Comparison of ENCODE assay signal across 10 mouse cellular contexts in the genomic region with DNA sequence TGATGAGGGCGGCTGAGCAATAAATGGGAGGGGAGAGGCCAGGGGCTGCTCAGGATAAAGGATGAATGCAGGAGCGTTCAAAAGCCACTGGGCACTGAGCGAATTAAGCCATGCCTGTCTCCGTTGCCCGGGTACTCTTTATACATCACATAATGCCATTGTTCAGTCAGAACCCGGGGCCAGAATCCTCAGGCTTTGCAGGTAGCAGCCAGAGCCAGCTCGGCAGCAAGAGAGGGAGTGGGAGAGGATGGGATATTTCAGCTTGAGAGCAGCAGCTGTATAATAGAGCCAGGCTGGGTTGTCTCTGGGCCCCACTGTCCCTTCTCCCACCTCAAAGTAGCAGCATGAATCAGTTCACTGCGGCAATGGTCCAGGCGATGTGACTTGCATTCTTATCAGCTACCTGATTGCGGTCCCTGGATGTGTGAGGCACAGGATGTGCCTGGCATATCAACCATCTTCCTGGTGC.
DNase-seq lines count a peak whose midpoint lies in the region; ATAC-seq lines count a peak whose summit lies in the region.
"Had no signal": no experiment of that assay in that cellular context is flagged by ENCODE, and none has a peak within 500 bp of the region (broad histone marks: within the 10 kb centered on the region; RNA-seq: fewer than 3 reads in every experiment).

No protein-coding gene starts in this region.

- peaks cover 48% of the 10 kb centered on the region for H3K4me1 ChIP-seq in hindbrain, embryonic 15.5 days (replicated peaks)
- H3K4me1 ChIP-seq in midbrain, embryonic 12.5 days, result peaks cover 55% of the 10 kb centered on the region
- peaks cover 14% of the 10 kb centered on the region for H3K4me1 ChIP-seq in heart, embryonic 11.5 days (ENCODE audit: control insufficient read depth, insufficient read depth, low read length)
- H3K4me1 ChIP-seq: embryonic facial prominence, embryonic 15.5 days had no signal

- DNase-seq in retina, postnatal 1 day, result peak; percentile 23
- DNase-seq in retina, embryonic 14.5 days (ENCODE audit: low spot score), result no peak
- DNase-seq in kidney, postnatal 10 days, result no peak
- no peak for DNase-seq in kidney, adult 9 months

- peak overlapping the region; percentile 93 for H3K27ac ChIP-seq in hindbrain, embryonic 15.5 days (replicated peaks)
- peak overlapping the region; percentile 97 for H3K27ac ChIP-seq in midbrain, embryonic 12.5 days (replicated peaks)
- H3K27ac ChIP-seq in heart, embryonic 11.5 days (ENCODE audit: low read depth, low read length), result no peak overlapping the region
- H3K27ac ChIP-seq: embryonic facial prominence, embryonic 15.5 days had no signal

- peak overlapping the region; percentile 6; the same call in 1 of the 2 replicates for H3K9ac ChIP-seq in hindbrain, embryonic 15.5 days
- peak overlapping the region; percentile 11 for H3K9ac ChIP-seq in midbrain, embryonic 12.5 days (replicated peaks)
- no peak overlapping the region for H3K9ac ChIP-seq in heart, embryonic 11.5 days (ENCODE audit: low read depth, low read length)
- H3K9ac ChIP-seq: embryonic facial prominence, embryonic 15.5 days had no signal

- H3K9me3 ChIP-seq in hindbrain, embryonic 15.5 days, result no peaks in the 10 kb centered on the region
- H3K9me3 ChIP-seq in midbrain, embryonic 12.5 days, result no peaks in the 10 kb centered on the region
- no peaks in the 10 kb centered on the region for H3K9me3 ChIP-seq in heart, embryonic 11.5 days (replicated peaks; ENCODE audit: control insufficient read depth, low read length)
- H3K9me3 ChIP-seq: embryonic facial prominence, embryonic 15.5 days had no signal

- 0 out of 2 replicates have a peak overlapping the region, but pooled peaks have one; percentile 32 for H3K4me2 ChIP-seq in hindbrain, embryonic 15.5 days
- H3K4me2 ChIP-seq in midbrain, embryonic 12.5 days (replicated peaks), result peak overlapping the region; percentile 38
- H3K4me2 ChIP-seq in heart, embryonic 11.5 days, result no peak overlapping the region
- H3K4me2 ChIP-seq: embryonic facial prominence, embryonic 15.5 days had no signal

- ATAC-seq in hindbrain, embryonic 15.5 days (ENCODE audit: low FRiP score, low read depth), result peak; percentile 92
- ATAC-seq in midbrain, embryonic 12.5 days (ENCODE audit: low FRiP score, low read depth), result peak; percentile 88
- no peak for ATAC-seq in erythroblast, adult 5-6 weeks (replicated peaks; ENCODE audit: low FRiP score, poor library complexity, severe bottlenecking)
- ATAC-seq in heart, embryonic 11.5 days (replicated peaks; ENCODE audit: insufficient number of reproducible peaks, low FRiP score, low TSS enrichment), result no peak

- no peaks in the 10 kb centered on the region for H3K27me3 ChIP-seq in hindbrain, embryonic 15.5 days
- no peaks in the 10 kb centered on the region for H3K27me3 ChIP-seq in midbrain, embryonic 12.5 days
- no peaks in the 10 kb centered on the region for H3K27me3 ChIP-seq in heart, embryonic 11.5 days (ENCODE audit: control insufficient read depth, insufficient read depth, low read length)
- H3K27me3 ChIP-seq: embryonic facial prominence, embryonic 15.5 days had no signal

- 12% methylated on average over 10 of the region's 10 CpGs for WGBS in hindbrain, embryonic 15.5 days
- WGBS in midbrain, embryonic 12.5 days, result 7% methylated on average over 10 of the region's 10 CpGs
- 46% methylated on average over 10 of the region's 10 CpGs for WGBS in heart, embryonic 11.5 days (ENCODE audit: insufficient replicate concordance)

- H3K4me3 ChIP-seq in hindbrain, embryonic 15.5 days, result no peak overlapping the region
- no peak overlapping the region for H3K4me3 ChIP-seq in midbrain, embryonic 12.5 days
- H3K4me3 ChIP-seq in heart, embryonic 11.5 days (ENCODE audit: low read depth, low read length), result no peak overlapping the region
- H3K4me3 ChIP-seq: embryonic facial prominence, embryonic 15.5 days; myocyte had no signal

- H3K36me3 ChIP-seq in hindbrain, embryonic 15.5 days, result no peaks in the 10 kb centered on the region
- no peaks in the 10 kb centered on the region for H3K36me3 ChIP-seq in midbrain, embryonic 12.5 days
- no peaks in the 10 kb centered on the region for H3K36me3 ChIP-seq in heart, embryonic 11.5 days (ENCODE audit: control insufficient read depth, insufficient read depth, low read length)
- H3K36me3 ChIP-seq: embryonic facial prominence, embryonic 15.5 days had no signal

Comparison
In these comparisons a context has a peak if more than half of its experiments do, and no peak if none do; other contexts are left out.
1. ATAC-seq: peak in hindbrain, embryonic 15.5 days (single experiment) and midbrain, embryonic 12.5 days (single experiment); none in erythroblast, adult 5-6 weeks (single experiment) and heart, embryonic 11.5 days (single experiment).